Mouse (Mus musculus): Measurements from ENCODE around the gene Fam111a. TPM values are rescaled to one million over a fixed set of nuclear protein-coding genes. Genes with fewer than 3 reads are reported as not detected.
A peak's percentile ranks its signal among the peaks of the same experiment; 100 is the strongest.

The Fam111a gene
- polyA plus RNA-seq, 1 experiment from 2014 or later = 10.7 TPM

DNA sequence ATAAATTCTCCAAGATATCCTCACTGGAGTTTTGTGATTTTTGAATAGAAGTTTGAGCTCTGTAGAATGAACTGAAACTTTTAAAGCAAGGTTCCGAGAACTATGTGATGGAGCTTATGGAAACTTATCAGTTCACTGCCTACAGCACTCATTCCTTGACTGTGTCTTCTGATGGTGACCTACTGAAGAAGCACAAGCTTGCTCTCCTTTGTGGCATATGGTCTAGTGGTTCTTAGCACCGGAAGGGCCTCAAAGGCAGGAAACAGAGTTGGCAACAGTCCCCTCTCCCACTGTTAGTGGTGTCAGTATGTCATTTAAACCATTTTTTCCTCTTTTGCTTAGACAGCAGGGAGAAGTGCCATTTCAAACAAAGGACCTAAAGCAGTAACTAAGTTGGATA lies 31.1 kb downstream of the Fam111a start:
- Histone ChIP-seq H3K9ac (ENCODE audit: low read depth, low read length) (no peak overlapping the region), H3K4me2 (ENCODE audit: low read length) (no peak overlapping the region), H3K9me3 (replicated peaks; ENCODE audit: low read length) (no peaks in the 10 kb centered on the region), H3K36me3 (ENCODE audit: insufficient read depth, low read length) (no peaks in the 10 kb centered on the region), H3K27me3 (ENCODE audit: insufficient read depth, low read length) (no peaks in the 10 kb centered on the region), H3K4me3 (replicated peaks; ENCODE audit: low read depth, low read length) (no peak overlapping the region), H3K27ac (no peak overlapping the region), H3K4me1 (replicated peaks; ENCODE audit: insufficient read depth, low read length) (peaks cover 7% of the 10 kb centered on the region; the same call in 1 of the 2 replicates)
- WGBS = 88% methylated on average over 2 of the region's 2 CpGs
- no peak for TF ChIP-seq CTCF (IDR thresholded peaks at IDR 0.05; ENCODE audit: low read depth)
- DNase-seq (ENCODE audit: low spot score) = no peak
- ATAC-seq (replicated peaks; ENCODE audit: low FRiP score, low read depth) = no peak

DNA sequence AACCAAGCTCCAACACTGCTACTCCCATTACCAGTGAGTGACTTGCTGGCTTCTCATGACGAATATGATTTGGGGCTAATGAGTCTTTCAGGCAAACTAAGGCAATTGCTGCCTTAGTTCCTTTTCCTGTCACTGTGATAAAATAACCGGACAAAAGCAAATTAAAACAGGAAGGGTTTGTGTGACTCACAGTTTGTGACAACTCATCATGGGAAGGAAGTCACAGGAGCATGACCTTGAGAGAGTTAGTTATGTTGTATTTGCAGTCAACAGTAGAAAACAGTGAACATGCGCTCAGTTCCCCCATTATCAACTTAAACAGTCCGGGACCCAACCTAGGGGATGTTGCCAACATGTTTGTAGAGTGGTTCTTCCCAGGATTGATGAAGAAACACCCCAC lies 39.8 kb downstream of the Fam111a start:
- Histone ChIP-seq H3K4me3 (replicated peaks; ENCODE audit: low read depth, low read length) (no peak overlapping the region), H3K4me2 (ENCODE audit: low read length) (no peak overlapping the region), H3K9me3 (replicated peaks; ENCODE audit: low read length) (no peaks in the 10 kb centered on the region), H3K4me1 (replicated peaks; ENCODE audit: insufficient read depth, low read length) (no peaks in the 10 kb centered on the region), H3K9ac (ENCODE audit: low read depth, low read length) (no peak overlapping the region), H3K36me3 (ENCODE audit: insufficient read depth, low read length) (no peaks in the 10 kb centered on the region), H3K27ac (no peak overlapping the region), H3K27me3 (ENCODE audit: insufficient read depth, low read length) (no peaks in the 10 kb centered on the region)
- no peak for TF ChIP-seq CTCF (IDR thresholded peaks at IDR 0.05; ENCODE audit: low read depth)
- 61% methylated on average over 4 of the region's 4 CpGs for WGBS
- peak; percentile 16 for DNase-seq (ENCODE audit: low spot score)
- no peak for ATAC-seq (replicated peaks; ENCODE audit: low FRiP score, low read depth)

DNA sequence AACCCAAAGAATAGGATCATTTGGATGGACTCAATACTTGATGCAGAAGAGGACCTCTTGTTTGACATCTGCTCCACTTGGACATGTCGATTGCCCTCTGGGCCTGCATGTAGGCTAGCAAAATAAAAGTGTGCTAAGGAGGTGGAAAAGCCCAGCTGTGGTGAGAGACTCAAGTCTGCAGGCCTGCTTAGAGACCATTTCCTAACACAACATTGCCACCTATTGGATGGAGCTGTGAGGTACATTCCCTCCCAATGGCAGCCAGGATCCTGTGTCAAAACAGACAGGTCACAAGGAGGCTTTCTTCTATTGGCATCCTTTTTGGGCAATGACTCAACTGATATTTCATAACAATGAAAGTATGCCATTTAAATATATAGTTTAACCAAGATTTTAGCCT lies 46.4 kb downstream of the Fam111a start:
- ATAC-seq (replicated peaks; ENCODE audit: low FRiP score, low read depth) = 0 out of 2 replicates have a peak, but pooled peaks have one; percentile 23
- peak; percentile 92 for TF ChIP-seq CTCF (IDR thresholded peaks at IDR 0.05; ENCODE audit: low read depth)

DNA sequence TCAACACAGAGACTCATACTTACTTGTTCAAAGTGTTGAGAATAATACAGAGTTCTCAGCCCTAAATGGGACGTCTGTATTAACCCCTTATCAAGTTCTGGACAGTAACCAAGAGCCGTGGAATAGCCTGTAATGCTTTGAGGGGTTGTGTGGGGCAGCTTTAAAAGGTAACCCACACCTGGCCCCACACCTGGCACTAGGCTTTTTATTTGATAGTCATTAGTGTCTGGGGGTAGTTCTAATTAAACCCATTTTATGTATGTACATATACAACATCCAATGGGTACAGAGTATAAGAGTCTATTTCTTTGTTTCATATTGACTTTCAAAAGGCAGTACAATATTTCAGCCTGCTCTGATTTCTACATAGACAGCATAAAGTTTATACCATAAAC lies 49.6 kb downstream of the Fam111a start:
- Histone ChIP-seq H3K4me3 (replicated peaks; ENCODE audit: low read depth, low read length) (0 out of 2 replicates have a peak overlapping the region, but pooled peaks have one; percentile 69), H3K36me3 (ENCODE audit: insufficient read depth, low read length) (no peaks in the 10 kb centered on the region), H3K4me2 (ENCODE audit: low read length) (peak overlapping the region; percentile 99; the same call in 1 of the 2 replicates), H3K27ac (no peak overlapping the region), H3K27me3 (ENCODE audit: insufficient read depth, low read length) (no peaks in the 10 kb centered on the region), H3K9ac (ENCODE audit: low read depth, low read length) (no peak overlapping the region), H3K9me3 (replicated peaks; ENCODE audit: low read length) (no peaks in the 10 kb centered on the region), H3K4me1 (replicated peaks; ENCODE audit: insufficient read depth, low read length) (peaks cover 6% of the 10 kb centered on the region; the same call in 1 of the 2 replicates)
- TF ChIP-seq CTCF (IDR thresholded peaks at IDR 0.05; ENCODE audit: low read depth) = no peak
- 41% methylated on average over 2 of the region's 2 CpGs for WGBS
- no peak for ATAC-seq (replicated peaks; ENCODE audit: low FRiP score, low read depth)
- DNase-seq (ENCODE audit: low spot score) = no peak

More for the DNA sequence above, 46.4 kb downstream of the Fam111a start:
- 7% methylated on average over 1 of the region's 1 CpGs for WGBS
- H3K4me3 ChIP-seq (replicated peaks; ENCODE audit: low read depth, low read length) = no peak overlapping the region
- H3K27me3 ChIP-seq (ENCODE audit: insufficient read depth, low read length) = no peaks in the 10 kb centered on the region
- no peaks in the 10 kb centered on the region for H3K36me3 ChIP-seq (ENCODE audit: insufficient read depth, low read length)
- DNase-seq (ENCODE audit: low spot score) = peak; percentile 87
- no peak overlapping the region for H3K27ac ChIP-seq
- no peak overlapping the region for H3K4me2 ChIP-seq (ENCODE audit: low read length)
- H3K4me1 ChIP-seq (replicated peaks; ENCODE audit: insufficient read depth, low read length) = peaks cover 5% of the 10 kb centered on the region; the same call in 1 of the 2 replicates
- no peak overlapping the region for H3K9ac ChIP-seq (ENCODE audit: low read depth, low read length)
- no peaks in the 10 kb centered on the region for H3K9me3 ChIP-seq (replicated peaks; ENCODE audit: low read length)

DNA sequence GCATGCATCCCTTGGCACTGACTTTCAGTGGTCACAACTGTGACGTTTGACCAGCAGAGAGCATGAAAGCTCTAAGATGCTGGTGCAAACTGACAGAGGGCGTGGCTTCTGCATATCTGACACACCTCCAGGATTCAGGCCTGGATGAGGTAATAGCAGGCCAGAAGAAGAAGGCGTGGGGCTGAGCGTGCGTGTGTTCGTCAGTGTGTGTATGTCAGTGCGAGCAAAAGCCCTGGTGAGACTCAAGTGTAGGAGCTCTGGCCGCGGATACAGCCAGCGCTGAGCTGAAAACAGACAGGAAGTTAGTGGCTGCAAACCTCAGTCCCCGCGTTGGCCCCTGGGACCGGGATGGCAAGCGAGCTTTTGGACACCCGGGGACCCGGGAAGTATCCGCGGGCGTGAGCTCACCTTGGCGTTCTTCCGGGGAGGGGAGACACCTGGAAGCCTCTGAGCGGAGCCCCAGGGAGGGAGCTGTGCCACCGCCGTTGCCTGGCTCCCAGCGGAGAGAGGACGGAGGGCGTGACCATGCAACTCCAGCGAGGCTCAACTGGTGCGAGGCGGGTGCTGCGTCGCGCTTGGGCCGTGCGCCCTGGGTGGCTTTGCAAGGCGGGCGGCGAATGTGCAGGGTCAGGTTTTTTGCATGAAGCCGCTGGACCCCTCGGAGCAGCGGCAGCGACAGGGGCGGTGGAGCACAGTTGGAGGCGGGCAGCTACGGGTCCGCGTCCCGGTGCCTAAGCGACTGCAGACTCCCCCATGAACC lies 50.2 kb downstream of the Fam111a start:
- peak; percentile 89 for DNase-seq (ENCODE audit: low spot score)
- TF ChIP-seq CTCF (IDR thresholded peaks at IDR 0.05; ENCODE audit: low read depth) = peak; percentile 75
- Histone ChIP-seq H3K4me3 (replicated peaks; ENCODE audit: low read depth, low read length) (peak overlapping the region; percentile 69), H3K36me3 (ENCODE audit: insufficient read depth, low read length) (no peaks in the 10 kb centered on the region), H3K27me3 (ENCODE audit: insufficient read depth, low read length) (no peaks in the 10 kb centered on the region), H3K9ac (ENCODE audit: low read depth, low read length) (peak overlapping the region; percentile 76), H3K9me3 (replicated peaks; ENCODE audit: low read length) (no peaks in the 10 kb centered on the region), H3K4me2 (ENCODE audit: low read length) (peak overlapping the region; percentile 99), H3K27ac (peak overlapping the region; percentile 92), H3K4me1 (replicated peaks; ENCODE audit: insufficient read depth, low read length) (peaks cover 6% of the 10 kb centered on the region; the same call in 1 of the 2 replicates)
- peak; percentile 92 for ATAC-seq (replicated peaks; ENCODE audit: low FRiP score, low read depth)
- under 1% methylated on average over 49 of the region's 49 CpGs for WGBS

DNA sequence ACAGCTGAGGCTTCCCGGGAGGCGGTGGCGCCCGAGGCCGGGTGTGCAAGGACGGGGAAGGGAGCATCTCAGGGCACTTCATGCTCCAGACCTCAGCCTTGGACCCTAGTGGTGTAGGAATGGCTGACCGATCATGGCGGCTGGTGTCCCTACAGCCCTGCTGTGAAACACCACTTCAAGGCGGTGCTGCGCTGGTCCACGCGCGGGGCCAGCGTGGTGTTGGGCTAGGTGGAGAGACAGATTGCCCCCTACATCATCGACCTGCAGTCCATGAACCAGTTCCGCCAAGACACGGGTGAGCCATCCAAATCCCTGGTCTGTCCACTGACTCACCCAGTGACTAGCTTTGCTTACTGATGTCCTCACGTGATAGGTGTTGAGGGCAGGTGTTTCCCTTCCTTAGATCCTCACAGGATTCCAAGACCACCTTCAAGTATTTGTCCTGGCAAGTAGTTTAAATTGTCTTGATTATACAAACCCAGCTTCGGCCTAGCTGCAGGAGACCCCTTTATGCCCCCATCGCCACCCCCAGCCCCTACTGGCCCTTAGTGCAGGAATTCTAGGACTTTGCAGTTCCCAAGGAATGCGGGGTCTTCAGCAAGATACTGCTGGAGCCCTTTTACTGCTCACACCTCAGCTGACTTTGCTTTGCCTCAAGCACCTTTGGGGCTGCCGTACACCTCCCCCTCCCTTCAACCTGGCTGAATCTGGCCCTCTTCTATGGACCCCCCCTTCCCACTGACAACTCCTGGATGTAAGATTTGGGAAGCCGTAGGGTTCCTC lies 50.9 kb downstream of the Fam111a start:
- peak; percentile 52 for ATAC-seq (replicated peaks; ENCODE audit: low FRiP score, low read depth)
- H3K27me3 ChIP-seq (ENCODE audit: insufficient read depth, low read length) = no peaks in the 10 kb centered on the region
- DNase-seq (ENCODE audit: low spot score) = no peak
- H3K4me3 ChIP-seq (replicated peaks; ENCODE audit: low read depth, low read length) = peak overlapping the region; percentile 69
- no peaks in the 10 kb centered on the region for H3K36me3 ChIP-seq (ENCODE audit: insufficient read depth, low read length)
- peak overlapping the region; percentile 92 for H3K27ac ChIP-seq
- no peak for TF ChIP-seq CTCF (IDR thresholded peaks at IDR 0.05; ENCODE audit: low read depth)
- H3K4me1 ChIP-seq (replicated peaks; ENCODE audit: insufficient read depth, low read length) = peaks cover 6% of the 10 kb centered on the region; the same call in 1 of the 2 replicates
- H3K4me2 ChIP-seq (ENCODE audit: low read length) = peak overlapping the region; percentile 99
- 14% methylated on average over 23 of the region's 23 CpGs for WGBS
- H3K9me3 ChIP-seq (replicated peaks; ENCODE audit: low read length) = no peaks in the 10 kb centered on the region
- peak overlapping the region; percentile 76 for H3K9ac ChIP-seq (ENCODE audit: low read depth, low read length)
